Mouse (Mus musculus) c-Kit-positive CD71-positive TER-119-negative erythroid progenitor cells, embryonic 14.5 days (primary cell): ENCODE measurements around the gene Tmprss13.

Source experiments
- DNase-seq: peaks from one replicate; pipeline ENCODE4 v3.0.0-alpha.2; 2013; ENCODE audit warnings: low read depth

The Tmprss13 gene

GRCm38 (mm10) chr9:45318855-45319254 lies at the start of gene Tmprss13:
TSS of gene Tmprss13 (plus strand) at chr9:45319100.
- no peak for DNase-seq

GRCm38 (mm10) chr9:45272213-45272612 lies 46.7 kb upstream of the Tmprss13 start:
- no peak for DNase-seq

- DNase-seq = peak; percentile 24
These were observed 44.7 kb upstream of the Tmprss13 start for GRCm38 (mm10) chr9:45274218-45274617.

GRCm38 (mm10) chr9:45274635-45275034 lies 44.3 kb upstream of the Tmprss13 start:
- DNase-seq = no peak

- no peak for DNase-seq
These were observed 38.8 kb upstream of the Tmprss13 start for GRCm38 (mm10) chr9:45280059-45280458.

GRCm38 (mm10) chr9:45280891-45281290 lies 38.0 kb upstream of the Tmprss13 start:
- DNase-seq = no peak

GRCm38 (mm10) chr9:45282466-45282865 lies 36.4 kb upstream of the Tmprss13 start:
- DNase-seq = no peak

GRCm38 (mm10) chr9:45291481-45292168 lies 27.3 kb upstream of the Tmprss13 start:
- no peak for DNase-seq

GRCm38 (mm10) chr9:45294210-45295011 lies 24.5 kb upstream of the Tmprss13 start:
- DNase-seq = no peak

GRCm38 (mm10) chr9:45299231-45300006 lies 19.5 kb upstream of the Tmprss13 start:
- peak; percentile 33 for DNase-seq

GRCm38 (mm10) chr9:45300422-45301104 lies 18.3 kb upstream of the Tmprss13 start:
- peak; percentile 67 for DNase-seq

- DNase-seq = no peak
These were observed 17.1 kb upstream of the Tmprss13 start for GRCm38 (mm10) chr9:45301771-45302170.

- DNase-seq = no peak
These were observed 12.0 kb upstream of the Tmprss13 start for GRCm38 (mm10) chr9:45306746-45307410.

- no peak for DNase-seq
These were observed 10.4 kb upstream of the Tmprss13 start for GRCm38 (mm10) chr9:45308521-45308920.

GRCm38 (mm10) chr9:45311858-45312257 lies 7.0 kb upstream of the Tmprss13 start:
- DNase-seq = no peak

GRCm38 (mm10) chr9:45313913-45314312 lies 5.0 kb upstream of the Tmprss13 start:
- no peak for DNase-seq

GRCm38 (mm10) chr9:45317635-45318034 lies 1.3 kb upstream of the Tmprss13 start:
- no peak for DNase-seq

GRCm38 (mm10) chr9:45321465-45321864 lies 2.6 kb downstream of the Tmprss13 start:
- no peak for DNase-seq

GRCm38 (mm10) chr9:45321946-45322430 lies 3.1 kb downstream of the Tmprss13 start:
- DNase-seq = no peak

GRCm38 (mm10) chr9:45326390-45326789 lies 7.5 kb downstream of the Tmprss13 start:
- DNase-seq = no peak

- no peak for DNase-seq
These were observed 9.4 kb downstream of the Tmprss13 start for GRCm38 (mm10) chr9:45328263-45328662.
